Mouse (Mus musculus): ENCODE measurements around the gene Mrps6.

Mrps6 gene

DNA sequence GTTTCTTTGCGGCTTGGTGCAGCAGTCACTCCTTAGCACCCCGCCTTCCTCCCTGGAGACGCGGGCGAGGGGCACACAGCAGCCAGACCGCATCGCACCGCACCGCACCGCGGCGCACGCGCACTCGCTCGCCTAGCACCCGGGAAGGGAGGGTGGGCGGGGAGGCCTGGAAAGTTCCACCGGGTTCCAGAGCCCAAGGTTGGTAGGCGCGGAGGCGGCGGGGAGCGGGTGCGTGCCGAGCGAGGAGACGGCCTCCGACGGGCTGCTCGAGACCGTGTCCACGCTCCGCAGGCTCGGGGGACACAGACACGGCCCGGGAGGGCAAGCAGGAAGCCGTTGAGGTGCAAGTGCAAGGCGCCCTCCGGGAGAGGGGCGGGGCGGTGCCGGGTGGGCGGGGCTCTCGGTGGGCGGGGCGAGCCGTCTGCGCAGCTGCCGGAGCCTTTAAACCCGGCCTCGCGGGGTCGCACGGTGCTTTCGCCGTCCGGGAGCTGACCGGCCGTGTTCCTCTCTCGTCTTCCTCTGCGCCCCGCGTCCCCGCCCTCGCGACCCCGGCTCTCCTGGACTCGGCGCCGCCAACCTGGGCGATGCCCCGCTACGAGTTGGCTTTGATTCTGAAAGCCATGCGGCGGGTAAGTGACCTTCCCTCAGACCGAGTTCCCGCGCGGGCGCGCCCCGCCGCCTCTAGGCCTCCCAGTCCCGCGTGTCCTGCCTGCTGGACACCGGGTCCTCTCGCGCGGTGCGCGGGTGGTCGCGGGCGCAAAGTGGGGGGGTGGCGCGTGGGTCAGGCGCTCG, at the start of gene Mrps6, which contains the start of the genes Gm49711 and Slc5a3:
Gene Mrps6, plus strand, starts transcription at position 419 of the 792 bp plus-strand sequence.
Gene Gm49711, plus strand, starts transcription at position 465 of the 792 bp plus-strand sequence.
Gene Slc5a3, plus strand, starts transcription at position 471 of the 792 bp plus-strand sequence.
- peak; percentile 92 for DNase-seq

GRCm38 (mm10) chr16:92009586-92009985, 48.5 kb upstream of the Mrps6 start:
- no peak for DNase-seq

DNA sequence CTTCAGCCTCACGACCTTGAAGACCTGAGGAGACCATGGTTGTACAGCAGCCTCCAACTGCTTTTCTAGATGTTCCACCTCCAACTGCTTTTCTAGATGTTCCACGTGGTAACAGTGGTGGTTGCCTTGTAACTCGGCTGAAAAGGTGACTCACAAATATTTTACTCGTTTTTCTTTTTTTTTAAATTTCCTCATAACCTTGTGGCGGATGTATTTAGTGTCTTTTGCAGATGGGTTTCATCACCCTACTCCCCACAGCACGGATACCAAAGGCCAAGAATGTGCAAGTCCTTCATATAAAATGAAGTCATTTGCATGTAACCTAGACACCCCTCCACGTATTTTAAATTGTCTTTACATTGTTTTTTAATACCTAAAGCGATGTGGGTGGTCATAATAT, 41.3 kb upstream of the Mrps6 start:
- no peak for DNase-seq

- DNase-seq, result peak; percentile 75
Observed at GRCm38 (mm10) chr16:92019141-92020118, 38.6 kb upstream of the Mrps6 start.

- DNase-seq, result no peak
Observed at GRCm38 (mm10) chr16:92021656-92022400, 36.2 kb upstream of the Mrps6 start.

DNA sequence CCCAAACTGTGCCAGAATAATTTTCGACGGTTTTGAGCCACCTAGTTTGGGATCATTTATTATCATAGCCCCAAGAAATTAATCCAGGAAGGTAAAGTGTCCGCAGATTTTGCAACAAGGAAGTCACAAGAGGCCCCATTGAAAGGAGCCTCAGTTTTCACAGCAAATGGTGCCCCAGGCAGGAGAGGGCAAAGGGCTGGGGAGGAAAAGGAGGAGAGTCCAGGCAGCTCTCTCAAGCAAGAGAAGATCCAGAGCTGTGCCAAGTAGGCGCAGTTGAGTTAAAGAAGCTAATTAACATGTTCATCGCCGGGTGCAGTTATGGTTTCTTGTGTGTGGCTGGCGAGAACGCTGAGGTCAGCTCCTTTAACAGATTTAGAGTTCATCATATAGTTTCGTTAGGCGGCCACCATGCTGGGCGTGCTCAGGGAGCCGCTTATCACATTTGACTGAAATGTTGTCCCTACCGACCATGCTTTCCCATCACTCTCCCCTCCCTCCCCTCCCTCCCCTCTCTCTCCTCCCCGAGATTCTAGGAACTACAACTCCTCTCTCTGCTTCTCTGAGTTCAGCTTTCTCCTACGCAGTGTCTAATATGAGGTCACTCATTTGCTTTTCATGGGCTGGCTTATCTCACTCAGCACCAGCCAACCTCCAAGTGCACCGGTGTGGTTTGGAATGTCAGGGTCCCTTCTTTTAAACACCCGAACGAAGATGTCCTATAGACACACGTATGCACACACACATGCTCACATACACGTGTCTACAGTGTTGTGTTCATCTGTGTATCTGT, 35.4 kb upstream of the Mrps6 start:
- no peak for DNase-seq

- DNase-seq, result no peak
Observed at GRCm38 (mm10) chr16:92033286-92033685, 24.8 kb upstream of the Mrps6 start.

DNA sequence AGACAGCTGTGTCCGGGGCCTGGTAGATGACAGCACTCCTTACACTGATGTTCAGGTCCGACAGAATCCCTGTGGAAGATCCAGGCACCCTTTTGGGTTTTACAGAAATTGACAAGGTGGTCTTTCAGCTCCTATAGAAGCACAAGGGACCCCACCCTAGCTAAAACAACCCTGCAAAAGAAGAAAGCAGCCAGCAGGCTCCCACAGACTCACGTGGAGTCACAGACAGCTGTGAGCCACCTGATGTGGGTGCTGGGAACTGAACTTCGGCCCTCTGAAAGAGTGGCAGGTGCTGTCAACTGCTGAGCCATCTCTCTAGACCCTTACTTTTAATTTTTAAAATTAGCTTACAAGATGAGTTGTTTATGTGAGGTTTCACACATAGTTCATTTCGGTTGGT, 23.4 kb upstream of the Mrps6 start:
- no peak for DNase-seq

GRCm38 (mm10) chr16:92036701-92037100, 21.4 kb upstream of the Mrps6 start:
- DNase-seq, result no peak

GRCm38 (mm10) chr16:92037891-92038607, 20.0 kb upstream of the Mrps6 start:
- DNase-seq, result peak; percentile 66

- DNase-seq, result no peak
Observed at GRCm38 (mm10) chr16:92039421-92039820, 18.6 kb upstream of the Mrps6 start.

DNA sequence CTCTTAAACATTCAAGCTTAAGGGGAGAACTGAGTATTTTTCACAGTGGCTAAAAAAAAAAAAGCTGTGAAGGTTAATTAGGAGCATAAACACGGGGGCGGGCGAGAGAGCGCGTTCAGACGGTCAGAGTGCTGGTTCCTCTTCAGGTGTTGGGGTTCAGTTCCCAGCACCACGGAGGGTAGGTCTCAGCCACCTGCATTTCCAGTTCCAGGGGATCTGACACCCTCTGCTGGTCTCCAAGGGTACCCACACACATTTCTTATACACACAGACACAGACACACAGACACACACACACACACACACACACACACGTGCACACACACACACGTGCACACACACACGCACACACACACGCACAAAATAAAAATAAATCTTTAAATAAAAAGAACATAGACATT, 18.1 kb upstream of the Mrps6 start:
- DNase-seq, result no peak

DNA sequence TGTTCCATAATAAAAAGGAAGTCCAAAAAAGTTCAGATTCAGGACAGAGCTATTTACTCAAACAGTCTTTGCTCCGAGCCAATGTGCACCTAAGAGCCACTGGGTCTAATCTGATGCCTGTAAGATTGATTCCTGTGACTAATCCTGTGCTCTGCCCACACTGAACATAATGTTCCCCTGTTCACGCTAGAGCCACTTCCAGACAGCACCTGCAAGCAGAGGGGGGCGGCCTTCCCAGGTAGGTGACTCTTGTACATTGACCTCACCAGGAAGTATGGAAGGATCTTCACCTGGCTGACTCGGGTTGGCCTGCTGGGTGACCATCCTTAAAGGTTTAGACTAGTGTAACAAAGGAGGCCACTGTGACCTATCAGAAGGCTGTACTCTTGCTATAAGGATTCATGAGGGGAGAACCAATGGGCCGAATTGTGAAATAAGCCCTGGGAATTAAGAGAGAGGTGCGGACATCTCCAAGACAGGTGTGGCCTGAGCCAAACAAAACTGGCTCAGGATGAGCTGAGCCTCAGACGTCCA, 6.2 kb upstream of the Mrps6 start:
- DNase-seq, result no peak

DNA sequence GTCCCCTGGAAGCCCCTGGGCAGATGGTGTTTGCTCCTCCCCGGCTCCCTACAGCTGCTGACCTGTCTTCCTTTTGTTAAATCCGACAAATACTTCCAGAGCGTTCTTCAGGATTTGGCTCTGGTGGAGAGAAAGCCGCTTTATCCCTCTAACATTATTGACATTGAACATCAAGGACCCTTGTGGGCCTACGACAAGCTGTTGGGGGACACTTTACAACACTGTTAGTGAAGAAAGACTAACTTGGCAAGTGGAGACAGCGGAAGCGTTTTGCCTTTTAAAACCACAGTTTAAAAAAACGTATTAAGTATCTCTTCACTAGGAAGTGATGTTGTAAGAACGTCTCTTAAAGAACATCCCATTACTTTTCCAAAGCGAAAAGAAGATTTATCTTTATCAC, 5.5 kb upstream of the Mrps6 start:
- DNase-seq, result no peak

GRCm38 (mm10) chr16:92056711-92057110, 1.4 kb upstream of the Mrps6 start:
- no peak for DNase-seq

GRCm38 (mm10) chr16:92057456-92057851, 616 bp upstream of the Mrps6 start:
- DNase-seq, result peak; percentile 25

DNA sequence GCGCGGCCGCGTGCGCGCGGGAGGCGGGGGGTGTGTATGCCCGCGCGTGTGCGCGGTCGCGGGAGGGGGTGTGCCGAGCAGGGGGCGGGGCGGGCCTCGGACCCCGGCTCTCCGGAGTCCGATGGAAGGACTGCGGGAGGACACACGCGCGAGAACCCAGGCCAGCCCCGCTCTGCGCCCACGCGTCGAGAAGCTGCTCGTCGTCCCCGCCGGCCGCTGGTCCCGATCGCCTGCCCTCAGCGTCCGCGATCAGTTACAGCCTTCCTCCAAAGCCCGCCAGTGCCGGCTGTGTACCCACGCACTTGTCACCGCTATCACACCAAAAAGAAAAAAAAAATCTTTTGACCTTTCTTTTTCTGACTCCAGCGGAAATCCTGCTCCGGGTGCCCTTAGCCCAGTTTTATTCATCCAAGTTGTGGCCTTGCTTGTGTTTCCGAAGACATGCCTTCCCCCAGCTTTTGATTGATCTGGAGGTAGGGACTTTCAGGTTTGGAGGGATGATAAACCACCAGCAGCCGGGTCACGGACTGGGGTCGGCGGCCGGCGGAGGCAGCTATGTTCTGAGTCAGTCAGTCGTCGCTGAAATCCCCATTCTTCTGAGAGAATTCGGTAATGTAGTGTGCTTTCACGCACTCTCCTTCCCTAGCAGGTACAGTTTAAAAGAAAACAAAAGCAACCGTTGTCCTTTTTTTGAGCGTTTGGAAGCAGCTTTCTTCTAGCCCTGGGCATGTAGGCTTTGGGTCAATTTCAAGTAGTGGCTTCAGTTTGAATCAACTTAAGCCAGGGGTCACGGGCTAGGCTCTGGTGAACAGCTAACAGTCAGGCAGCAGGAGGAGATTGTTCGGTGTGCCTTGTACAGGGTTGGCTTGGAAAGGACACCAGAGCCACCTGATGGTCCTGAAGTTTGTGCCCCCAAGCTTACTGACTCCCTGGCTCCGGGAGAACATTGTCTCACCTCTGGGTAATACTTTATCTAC, 862 bp downstream of the Mrps6 start:
- DNase-seq, result no peak

DNA sequence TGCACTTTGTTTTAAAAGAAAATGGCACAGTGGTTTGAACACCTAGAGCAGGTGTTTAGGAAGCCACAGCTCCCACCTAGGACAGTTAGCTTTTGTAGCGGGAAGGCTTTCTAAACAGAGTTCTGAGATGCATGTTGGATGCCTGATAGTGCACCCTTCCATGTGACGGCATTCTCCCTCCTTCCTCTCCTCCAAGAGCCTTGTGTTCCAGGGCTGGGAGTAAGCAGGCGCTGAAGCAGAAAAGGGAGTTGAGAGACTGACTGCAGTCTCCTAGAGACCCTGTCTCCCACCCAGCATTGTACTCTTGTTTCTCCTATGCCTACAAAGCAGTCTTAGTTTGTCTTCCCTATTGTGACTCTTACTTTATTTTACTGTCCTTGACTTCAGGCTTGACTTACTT, 2.1 kb downstream of the Mrps6 start:
- DNase-seq, result no peak

- DNase-seq, result no peak
Observed at GRCm38 (mm10) chr16:92061586-92061985, 3.5 kb downstream of the Mrps6 start.

DNA sequence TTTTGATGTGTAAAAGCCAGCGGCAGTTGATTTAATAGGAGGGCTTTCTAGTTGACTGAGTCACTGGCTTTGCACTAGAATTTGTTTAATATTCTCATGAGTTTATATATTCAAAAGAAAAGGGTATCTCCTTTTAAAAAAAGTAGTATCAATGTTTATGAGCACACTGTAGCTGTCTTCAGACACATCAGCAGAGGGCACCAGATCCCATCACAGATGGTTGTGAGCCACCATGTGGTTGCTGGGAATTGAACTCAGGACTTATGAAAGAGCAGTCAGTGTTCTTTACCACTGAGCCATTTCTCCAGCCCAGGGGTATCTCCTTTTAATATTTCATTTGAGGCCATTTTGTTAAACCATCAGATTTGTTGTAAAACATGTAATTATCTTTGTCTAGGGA, 4.8 kb downstream of the Mrps6 start:
- no peak for DNase-seq
